9 mouse cellular contexts compared by ENCODE assay signal in the genomic region with DNA sequence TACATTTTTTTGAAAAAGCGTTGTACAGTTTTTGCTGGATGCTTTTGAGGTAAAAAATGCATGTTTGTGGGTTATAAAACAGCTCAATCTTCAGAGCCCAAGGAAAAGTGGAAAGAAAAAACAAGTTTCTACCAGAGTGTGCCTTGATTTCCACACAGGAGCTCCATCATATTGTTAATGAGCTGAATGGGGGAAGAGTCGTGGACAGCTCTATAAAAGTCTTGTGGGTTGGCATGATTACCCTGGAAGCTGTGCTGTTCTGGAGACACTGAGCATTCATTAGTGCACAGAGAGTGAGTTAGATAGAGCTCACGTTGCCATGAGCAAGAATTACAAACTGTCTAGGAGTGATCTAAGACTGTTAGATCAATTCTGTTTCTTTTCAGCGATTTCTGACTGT. TPM values are rescaled to one million over a fixed set of nuclear protein-coding genes. Genes with fewer than 3 reads are reported as not detected.
DNase-seq lines count a peak whose midpoint lies in the region; ATAC-seq and TF ChIP-seq lines count a peak whose summit lies in the region.
"Had no signal": no experiment of that assay in that cellular context is flagged by ENCODE, and none has a peak within 500 bp of the region (broad histone marks: within the 10 kb centered on the region; RNA-seq: fewer than 3 reads in every experiment).

No protein-coding gene starts in this region.

- ATAC-seq in kidney, embryonic 16.5 days (ENCODE audit: low FRiP score, low TSS enrichment) = no peak
- no peak for ATAC-seq in midbrain, postnatal 0 days (ENCODE audit: low FRiP score)
- no peak for ATAC-seq in megakaryocyte progenitor cell, adult 5-6 weeks (replicated peaks; ENCODE audit: poor library complexity)

- peak overlapping the region; percentile 80 for H3K4me2 ChIP-seq in kidney, embryonic 16.5 days (replicated peaks; ENCODE audit: low read depth, low read length)
- H3K4me2 ChIP-seq in midbrain, postnatal 0 days (ENCODE audit: low read depth, low read length, poor library complexity, severe bottlenecking) = peak overlapping the region; percentile 47

- DNase-seq in kidney, postnatal 25 days = no peak
- no peak for DNase-seq in embryonic facial prominence, embryonic 10.5 days (ENCODE audit: low spot score)
- peak; percentile 27 for DNase-seq in induced T-regulatory cell, adult 2 months (ENCODE audit: low read depth)
- no peak for DNase-seq in midbrain, postnatal 0 days (ENCODE audit: low spot score)
- DNase-seq in gastrocnemius, postnatal 36 days = no peak
- DNase-seq in testis, postnatal 14 days (ENCODE audit: low spot score) = no peak
- DNase-seq: lung, postnatal 14 days had no signal

- H3K4me1 ChIP-seq in kidney, embryonic 16.5 days (ENCODE audit: insufficient read depth, low read length) = peaks cover 17% of the 10 kb centered on the region
- H3K4me1 ChIP-seq in embryonic facial prominence, embryonic 10.5 days = peaks cover 17% of the 10 kb centered on the region
- 0 out of 2 replicates have a peak, but pooled peaks cover 6% of the 10 kb centered on the region for H3K4me1 ChIP-seq in midbrain, postnatal 0 days (ENCODE audit: insufficient read depth, low read length)

- intact Hi-C loops in gastrocnemius, postnatal 36 days (cut with DNase I) = no loop called here

- no peaks in the 10 kb centered on the region for H3K9me3 ChIP-seq in kidney, embryonic 16.5 days (ENCODE audit: low read length)
- no peaks in the 10 kb centered on the region for H3K9me3 ChIP-seq in embryonic facial prominence, embryonic 10.5 days
- H3K9me3 ChIP-seq in midbrain, postnatal 0 days (ENCODE audit: low read length) = no peaks in the 10 kb centered on the region

- H3K9ac ChIP-seq in kidney, embryonic 16.5 days (replicated peaks; ENCODE audit: low read length) = peak overlapping the region; percentile 68
- no peak overlapping the region; the same call in 1 of the 2 replicates for H3K9ac ChIP-seq in midbrain, postnatal 0 days (replicated peaks; ENCODE audit: low read length, poor library complexity, severe bottlenecking)

- WGBS in kidney, embryonic 16.5 days = 37% methylated on average over 4 of the region's 4 CpGs
- 60% methylated on average over 4 of the region's 4 CpGs for WGBS in embryonic facial prominence, embryonic 10.5 days
- 32% methylated on average over 4 of the region's 4 CpGs for WGBS in midbrain, postnatal 0 days

- TF ChIP-seq CTCF in midbrain, postnatal 0 days (IDR thresholded peaks at IDR 0.05) = no peak

- peaks cover 27% of the 10 kb centered on the region for H3K36me3 ChIP-seq in kidney, embryonic 16.5 days (ENCODE audit: insufficient read depth, low read length)
- peaks cover 65% of the 10 kb centered on the region for H3K36me3 ChIP-seq in embryonic facial prominence, embryonic 10.5 days (replicated peaks)
- peaks cover 4% of the 10 kb centered on the region; the same call in 1 of the 2 replicates for H3K36me3 ChIP-seq in midbrain, postnatal 0 days (ENCODE audit: insufficient read depth, low read length)

- no peak overlapping the region for H3K27ac ChIP-seq in kidney, embryonic 16.5 days (ENCODE audit: low read length)
- H3K27ac ChIP-seq in embryonic facial prominence, embryonic 10.5 days (replicated peaks) = peak overlapping the region; percentile 100
- H3K27ac ChIP-seq in midbrain, postnatal 0 days (ENCODE audit: low read depth, low read length) = no peak overlapping the region

- H3K27me3 ChIP-seq in kidney, embryonic 16.5 days (ENCODE audit: insufficient read depth, low read length) = no peaks in the 10 kb centered on the region
- no peaks in the 10 kb centered on the region for H3K27me3 ChIP-seq in embryonic facial prominence, embryonic 10.5 days (replicated peaks; ENCODE audit: low read depth, poor library complexity, severe bottlenecking)
- H3K27me3 ChIP-seq in midbrain, postnatal 0 days (ENCODE audit: insufficient read depth, low read length) = no peaks in the 10 kb centered on the region

- H3K4me3 ChIP-seq in kidney, embryonic 16.5 days (ENCODE audit: low read length) = peak overlapping the region; percentile 47
- H3K4me3 ChIP-seq in embryonic facial prominence, embryonic 10.5 days = peak overlapping the region; percentile 98
- peak overlapping the region; percentile 96 for H3K4me3 ChIP-seq in midbrain, postnatal 0 days (ENCODE audit: low read depth, low read length)

RNA-seq across cellular contexts. Expression of a gene that starts 2.1 kb away (rescaled TPM):
- polyA plus RNA-seq in kidney, embryonic 16.5 days (2015; fragmentation: Nextera tagmentation; extraction: Ambion mirVana) = 421 and 427 TPM in 2 replicates
- 700 and 747 TPM in 2 replicates for polyA plus RNA-seq in embryonic facial prominence, embryonic 10.5 days (2016; fragmentation: Nextera tagmentation; extraction: Ambion mirVana)
- total RNA-seq in midbrain, postnatal 0 days (2014; rRNA removed) = 129 and 138 TPM in 2 replicates
- polyA plus RNA-seq in midbrain, postnatal 0 days (2015; fragmentation: Nextera tagmentation; extraction: Ambion mirVana) = 485 and 535 TPM in 2 replicates
- 277 and 292 TPM in 2 replicates for total RNA-seq in megakaryocyte progenitor cell, adult 5-6 weeks (2015)
- 426 and 503 TPM in 2 replicates for total RNA-seq in megakaryocyte progenitor cell, adult 5-6 weeks (2017)
- 10 to 100 TPM; 34.4 to 43.0 TPM for total RNA-seq in gastrocnemius, postnatal 36 days (2021)

RNA-seq across cellular contexts. Expression of a gene that starts 2.5 kb away (rescaled TPM):
- polyA plus RNA-seq in kidney, embryonic 16.5 days (2015; fragmentation: Nextera tagmentation; extraction: Ambion mirVana) = 1,832 and 2,078 TPM in 2 replicates
- polyA plus RNA-seq in embryonic facial prominence, embryonic 10.5 days (2016; fragmentation: Nextera tagmentation; extraction: Ambion mirVana) = 2,407 and 2,547 TPM in 2 replicates
- 199 and 287 TPM in 2 replicates for total RNA-seq in midbrain, postnatal 0 days (2014; rRNA removed)
- 659 and 746 TPM in 2 replicates for polyA plus RNA-seq in midbrain, postnatal 0 days (2015; fragmentation: Nextera tagmentation; extraction: Ambion mirVana)
- 1,568 and 1,722 TPM in 2 replicates for total RNA-seq in megakaryocyte progenitor cell, adult 5-6 weeks (2015)
- 1,303 and 1,754 TPM in 2 replicates for total RNA-seq in megakaryocyte progenitor cell, adult 5-6 weeks (2017)
- total RNA-seq in gastrocnemius, postnatal 36 days (2021) = 100 to 1,000 TPM; 284 to 312 TPM

RNA-seq across cellular contexts. Expression of a gene that starts 39.7 kb away (rescaled TPM):
- 1.7 and 2.1 TPM in 2 replicates for polyA plus RNA-seq in kidney, embryonic 16.5 days (2015; fragmentation: Nextera tagmentation; extraction: Ambion mirVana)
- 1.3 and 1.6 TPM in 2 replicates for polyA plus RNA-seq in embryonic facial prominence, embryonic 10.5 days (2016; fragmentation: Nextera tagmentation; extraction: Ambion mirVana)
- 12.6 and 12.7 TPM in 2 replicates for total RNA-seq in midbrain, postnatal 0 days (2014; rRNA removed)
- polyA plus RNA-seq in midbrain, postnatal 0 days (2015; fragmentation: Nextera tagmentation; extraction: Ambion mirVana) = 7.3 and 8.3 TPM in 2 replicates
- not detected in 2 replicates for total RNA-seq in megakaryocyte progenitor cell, adult 5-6 weeks (2015)
- total RNA-seq in megakaryocyte progenitor cell, adult 5-6 weeks (2017) = 0.30 TPM in 1 of 2 replicates, not detected in the other
- under 1 TPM in 1 of 2 experiments, not detected in 1; 0.15 TPM for total RNA-seq in gastrocnemius, postnatal 36 days (2021)

RNA-seq across cellular contexts. Expression of a gene that starts 51.5 kb away (rescaled TPM):
- polyA plus RNA-seq in kidney, embryonic 16.5 days (2015; fragmentation: Nextera tagmentation; extraction: Ambion mirVana) = 16.1 and 16.7 TPM in 2 replicates
- 22.7 and 24.0 TPM in 2 replicates for polyA plus RNA-seq in embryonic facial prominence, embryonic 10.5 days (2016; fragmentation: Nextera tagmentation; extraction: Ambion mirVana)
- 47.7 and 55.4 TPM in 2 replicates for total RNA-seq in midbrain, postnatal 0 days (2014; rRNA removed)
- polyA plus RNA-seq in midbrain, postnatal 0 days (2015; fragmentation: Nextera tagmentation; extraction: Ambion mirVana) = 67.4 and 70.4 TPM in 2 replicates
- total RNA-seq in megakaryocyte progenitor cell, adult 5-6 weeks (2015) = 66.9 and 67.8 TPM in 2 replicates
- 54.1 and 55.1 TPM in 2 replicates for total RNA-seq in megakaryocyte progenitor cell, adult 5-6 weeks (2017)
- 1 to 10 TPM; 4.6 to 6.4 TPM for total RNA-seq in gastrocnemius, postnatal 36 days (2021)

Comparison
In these comparisons a context has a peak if more than half of its experiments do, and no peak if none do; other contexts are left out.
1. H3K4me3 ChIP-seq: peak in every context shown above with its lines; median percentile 98 in embryonic facial prominence, embryonic 10.5 days; 96 in midbrain, postnatal 0 days; 47 in kidney, embryonic 16.5 days.
2. RNA of a gene that starts 39.7 kb away (total RNA-seq): 12.6 to 12.7 TPM in midbrain, postnatal 0 days; 0.15 TPM in gastrocnemius, postnatal 36 days and 0.30 TPM in megakaryocyte progenitor cell, adult 5-6 weeks; every median in the first group is over 10 times any median in the second.